Mouse (Mus musculus) bone marrow, adult 2 months (tissue): ENCODE results near the gene Mras.

Source experiments
- CTCF ChIP-seq: fragments of 200-500 bp; IDR thresholded peaks from 2 replicates; pipeline ENCODE4 v1.5.1; 2011; ENCODE audit warnings: low read length, control low read depth; ENCODE audit not compliant: control insufficient read depth, insufficient read depth
- POLR2A ChIP-seq: fragments of 200-500 bp; IDR thresholded peaks from 2 replicates; pipeline ENCODE4 v1.6.1; 2011; ENCODE audit warnings: low read depth, mild to moderate bottlenecking, control low read depth, low read length, borderline replicate concordance; ENCODE audit not compliant: control insufficient read depth

- TF ChIP-seq CTCF (no peak), POLR2A (no peak)
Observed at GRCm38 (mm10) chr9:99361946-99362345, 75.2 kb downstream of the Mras start.
